8 mouse cellular contexts compared by ENCODE assay signal in the genomic region with DNA sequence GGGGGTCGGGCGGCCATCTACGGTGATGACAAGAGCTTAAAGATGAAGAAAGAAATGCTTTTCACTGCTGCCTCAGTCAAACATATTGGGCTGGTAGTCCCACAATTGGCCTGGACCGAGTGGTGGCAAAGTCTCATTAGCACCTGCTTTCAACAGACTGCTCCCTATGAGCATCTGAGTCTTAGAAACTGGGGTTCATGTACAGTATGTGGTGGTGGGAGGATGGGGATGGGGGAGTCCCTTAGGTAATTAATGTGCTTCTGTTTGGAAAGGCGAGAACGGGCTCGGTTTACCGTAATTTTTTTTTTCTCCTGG.
DNase-seq lines count a peak whose midpoint lies in the region; ATAC-seq and TF ChIP-seq lines count a peak whose summit lies in the region.
"Had no signal": no experiment of that assay in that cellular context is flagged by ENCODE, and none has a peak within 500 bp of the region (broad histone marks: within the 10 kb centered on the region; RNA-seq: fewer than 3 reads in every experiment).

No protein-coding gene starts in this region.

- TF ChIP-seq EP300 in lung, postnatal 0 days (IDR thresholded peaks at IDR 0.05): no peak

- no peak overlapping the region for H3K9ac ChIP-seq in lung, postnatal 0 days (replicated peaks; ENCODE audit: low read depth)
- peak overlapping the region; percentile 92 for H3K9ac ChIP-seq in forebrain, embryonic 13.5 days
- no peak overlapping the region for H3K9ac ChIP-seq in limb, embryonic 11.5 days (ENCODE audit: low read length)
- no peak overlapping the region for H3K9ac ChIP-seq in stomach, embryonic 15.5 days

- TF ChIP-seq CTCF in lung, postnatal 0 days (IDR thresholded peaks at IDR 0.05): no peak

- 2% methylated on average over 8 of the region's 8 CpGs for WGBS in lung, postnatal 0 days
- 0% methylated on average over 8 of the region's 8 CpGs for WGBS in forebrain, embryonic 13.5 days
- WGBS in limb, embryonic 11.5 days: 0% methylated on average over 8 of the region's 8 CpGs
- WGBS in stomach, embryonic 15.5 days: 2% methylated on average over 8 of the region's 8 CpGs

- ATAC-seq in lung, postnatal 0 days: no peak
- no peak for ATAC-seq in forebrain, embryonic 13.5 days
- ATAC-seq in limb, embryonic 11.5 days (ENCODE audit: insufficient number of reproducible peaks, low FRiP score, low TSS enrichment, low read depth): no peak
- no peak for ATAC-seq in stomach, embryonic 15.5 days (ENCODE audit: insufficient read depth, low FRiP score, low read depth)

- H3K4me1 ChIP-seq in lung, postnatal 0 days (ENCODE audit: insufficient read depth, low read depth, low read length): no peaks in the 10 kb centered on the region
- H3K4me1 ChIP-seq in forebrain, embryonic 13.5 days: peaks cover 41% of the 10 kb centered on the region
- peaks cover 16% of the 10 kb centered on the region for H3K4me1 ChIP-seq in limb, embryonic 11.5 days (ENCODE audit: control insufficient read depth, insufficient read depth, low read length)
- 0 out of 2 replicates have a peak, but pooled peaks cover 5% of the 10 kb centered on the region for H3K4me1 ChIP-seq in stomach, embryonic 15.5 days

- H3K9me3 ChIP-seq in lung, postnatal 0 days (ENCODE audit: low read length): no peaks in the 10 kb centered on the region
- no peaks in the 10 kb centered on the region for H3K9me3 ChIP-seq in forebrain, embryonic 13.5 days (replicated peaks)
- no peaks in the 10 kb centered on the region for H3K9me3 ChIP-seq in limb, embryonic 11.5 days (ENCODE audit: control insufficient read depth, low read length)
- no peaks in the 10 kb centered on the region for H3K9me3 ChIP-seq in stomach, embryonic 15.5 days

- H3K27ac ChIP-seq in lung, postnatal 0 days (ENCODE audit: low read length): no peak overlapping the region
- H3K27ac ChIP-seq in forebrain, embryonic 13.5 days: peak overlapping the region; percentile 95
- H3K27ac ChIP-seq in limb, embryonic 11.5 days (replicated peaks; ENCODE audit: low read depth, low read length): no peak overlapping the region
- H3K27ac ChIP-seq in stomach, embryonic 15.5 days: no peak overlapping the region

- H3K4me3 ChIP-seq in lung, postnatal 0 days (ENCODE audit: low read depth, low read length): peak overlapping the region; percentile 47
- H3K4me3 ChIP-seq in forebrain, embryonic 13.5 days: peak overlapping the region; percentile 73
- H3K4me3 ChIP-seq in limb, embryonic 11.5 days (ENCODE audit: low read depth, low read length): peak overlapping the region; percentile 45
- H3K4me3 ChIP-seq in stomach, embryonic 15.5 days (replicated peaks): peak overlapping the region; percentile 53

- peak overlapping the region; percentile 75 for H3K4me2 ChIP-seq in lung, postnatal 0 days (replicated peaks; ENCODE audit: low read depth, low read length)
- H3K4me2 ChIP-seq in forebrain, embryonic 13.5 days: peak overlapping the region; percentile 68
- H3K4me2 ChIP-seq in limb, embryonic 11.5 days (ENCODE audit: low read depth, severe bottlenecking): peak overlapping the region; percentile 75
- peak overlapping the region; percentile 85 for H3K4me2 ChIP-seq in stomach, embryonic 15.5 days

- DNase-seq in lung, postnatal 0 days (ENCODE audit: low spot score): no peak
- no peak for DNase-seq in lung, postnatal 4 days
- no peak for DNase-seq in limb, embryonic 11.5 days (ENCODE audit: low spot score)
- no peak for DNase-seq in spleen, adult 12 weeks (ENCODE audit: low spot score)
- no peak for DNase-seq in layer of hippocampus, adult 9-10 months (ENCODE audit: low spot score)
- DNase-seq: cerebellum, adult 11 months had no signal

- H3K27me3 ChIP-seq in lung, postnatal 0 days (replicated peaks; ENCODE audit: insufficient read depth, low read length): peaks cover 70% of the 10 kb centered on the region
- peaks cover 84% of the 10 kb centered on the region for H3K27me3 ChIP-seq in forebrain, embryonic 13.5 days
- peaks cover 73% of the 10 kb centered on the region for H3K27me3 ChIP-seq in limb, embryonic 11.5 days (ENCODE audit: control insufficient read depth, insufficient read depth, low read length)
- peaks cover 72% of the 10 kb centered on the region for H3K27me3 ChIP-seq in stomach, embryonic 15.5 days (replicated peaks)

- no peaks in the 10 kb centered on the region for H3K36me3 ChIP-seq in lung, postnatal 0 days (ENCODE audit: insufficient read depth, low read length)
- no peaks in the 10 kb centered on the region for H3K36me3 ChIP-seq in forebrain, embryonic 13.5 days (ENCODE audit: poor library complexity, severe bottlenecking)
- no peaks in the 10 kb centered on the region for H3K36me3 ChIP-seq in limb, embryonic 11.5 days (ENCODE audit: control insufficient read depth, insufficient read depth, low read length)
- no peaks in the 10 kb centered on the region for H3K36me3 ChIP-seq in stomach, embryonic 15.5 days
